Mouse (Mus musculus) forebrain, postnatal 0 days (tissue): ENCODE data around the gene D2hgdh. TPM values are rescaled to one million over a fixed set of nuclear protein-coding genes. Genes with fewer than 3 reads are reported as not detected.

Experiments
- ATAC-seq: fragments of 200-750 bp; cut with Nextera tagmentation; 2 replicates; pipeline ENCODE4 v1.8.0; 2017; ENCODE audit warnings: mild to moderate bottlenecking, moderate library complexity
- DNase-seq: peaks from one replicate; pipeline ENCODE4 v3.0.0-alpha.2; 2015
- H3K27ac ChIP-seq: fragments of 300-500 bp; sonication (generic); 2 replicates; pipeline ENCODE4 v1.5.1; 2014; ENCODE audit warnings: low read depth, mild to moderate bottlenecking, antibody characterized with exemption, low read length, moderate library complexity, mixed read lengths
- H3K27me3 ChIP-seq: fragments of 300-500 bp; sonication (generic); 2 replicates; pipeline ENCODE4 v1.6.1; 2014; ENCODE audit warnings: mild to moderate bottlenecking, low read length, mixed read lengths; ENCODE audit not compliant: insufficient read depth
- H3K36me3 ChIP-seq: fragments of 300-500 bp; sonication (generic); 2 replicates; pipeline ENCODE4 v1.6.1; 2014; ENCODE audit warnings: mild to moderate bottlenecking, moderate library complexity; ENCODE audit not compliant: insufficient read depth
- H3K4me1 ChIP-seq: fragments of 300-500 bp; sonication (generic); 2 replicates; pipeline ENCODE4 v1.6.1; 2014; ENCODE audit warnings: antibody characterized with exemption; ENCODE audit not compliant: insufficient read depth
- H3K4me2 ChIP-seq: fragments of 300-500 bp; sonication (generic); 2 replicates; pipeline ENCODE4 v1.6.1; 2014; ENCODE audit warnings: low read depth, mild to moderate bottlenecking, moderate library complexity
- H3K4me3 ChIP-seq: fragments of 300-500 bp; sonication (generic); 2 replicates; pipeline ENCODE4 v1.5.1; 2014; ENCODE audit warnings: low read depth, low read length, mixed read lengths
- H3K9ac ChIP-seq: fragments of 300-500 bp; sonication (generic); 2 replicates; pipeline ENCODE4 v1.6.1; 2014; ENCODE audit warnings: mild to moderate bottlenecking
- H3K9me3 ChIP-seq: fragments of 300-500 bp; sonication (generic); 2 replicates; pipeline ENCODE4 v1.6.1; 2016; ENCODE audit warnings: low read length
- CTCF ChIP-seq: sonication (generic); IDR thresholded peaks from 2 replicates; pipeline ENCODE4 v1.5.1; 2016; ENCODE audit warnings: antibody characterized with exemption, control low read depth, low read depth
- WGBS: fragments of 180-500 bp; shearing (Covaris S2); extraction: QIAGEN DNeasy Blood & Tissue Kit; methylation state at CpG from one replicate; pipeline ENCODE4 v1.1.7; 2014; 5-methylcytosine and 5-hydroxymethylcytosine counted together
- polyA plus RNA-seq: library from polyadenylated mRNA; unstranded; fragments of >200 nt; fragmentation: Nextera tagmentation; extraction: Ambion mirVana; gene quantifications from 2 replicates; pipeline ENCODE4 v1.2.1, GENCODE M21; 2015
- total RNA-seq: library from RNA; depleted of rRNA; stranded (reverse); fragments of >200 nt; gene quantifications from 2 replicates; pipeline ENCODE4 v1.2.3, GENCODE M21; 2014

The D2hgdh gene
- total and polyA plus RNA-seq, 2 experiments from 2014 or later = 11.2 to 13.4 TPM

DNA sequence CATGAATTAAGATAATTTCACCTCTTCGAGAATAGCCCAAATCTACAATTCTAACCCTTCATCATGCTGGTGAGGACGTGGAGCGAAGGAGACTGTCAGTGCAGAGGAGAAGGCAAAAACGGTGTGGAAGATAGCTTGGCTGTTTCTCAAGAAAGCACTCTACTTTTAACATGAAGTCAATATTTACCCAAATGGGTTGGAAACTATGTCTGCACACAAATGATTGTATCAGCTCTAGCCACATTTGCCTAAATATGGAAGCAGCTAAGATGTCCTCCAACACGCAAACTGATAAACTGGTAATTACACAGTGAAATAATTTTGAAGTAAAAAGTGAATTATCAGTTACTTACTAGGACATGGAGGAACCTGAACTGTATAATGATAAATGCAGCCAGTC, 21.9 kb upstream of the D2hgdh start:
- H3K9me3 ChIP-seq = no peaks in the 10 kb centered on the region
- peaks cover 7% of the 10 kb centered on the region; the same call in 1 of the 2 replicates for H3K4me1 ChIP-seq
- TF ChIP-seq CTCF = no peak
- no peak overlapping the region for H3K4me3 ChIP-seq
- DNase-seq (no peak), ATAC-seq (no peak)
- H3K36me3 ChIP-seq = peaks cover 17% of the 10 kb centered on the region
- no peak overlapping the region for H3K9ac ChIP-seq
- H3K27me3 ChIP-seq = no peaks in the 10 kb centered on the region
- 0 out of 2 replicates have a peak overlapping the region, but pooled peaks have one; percentile 97 for H3K27ac ChIP-seq
- H3K4me2 ChIP-seq = peak overlapping the region; percentile 83; the same call in 1 of the 2 replicates
- WGBS = 88% methylated on average over 5 of the region's 5 CpGs

DNA sequence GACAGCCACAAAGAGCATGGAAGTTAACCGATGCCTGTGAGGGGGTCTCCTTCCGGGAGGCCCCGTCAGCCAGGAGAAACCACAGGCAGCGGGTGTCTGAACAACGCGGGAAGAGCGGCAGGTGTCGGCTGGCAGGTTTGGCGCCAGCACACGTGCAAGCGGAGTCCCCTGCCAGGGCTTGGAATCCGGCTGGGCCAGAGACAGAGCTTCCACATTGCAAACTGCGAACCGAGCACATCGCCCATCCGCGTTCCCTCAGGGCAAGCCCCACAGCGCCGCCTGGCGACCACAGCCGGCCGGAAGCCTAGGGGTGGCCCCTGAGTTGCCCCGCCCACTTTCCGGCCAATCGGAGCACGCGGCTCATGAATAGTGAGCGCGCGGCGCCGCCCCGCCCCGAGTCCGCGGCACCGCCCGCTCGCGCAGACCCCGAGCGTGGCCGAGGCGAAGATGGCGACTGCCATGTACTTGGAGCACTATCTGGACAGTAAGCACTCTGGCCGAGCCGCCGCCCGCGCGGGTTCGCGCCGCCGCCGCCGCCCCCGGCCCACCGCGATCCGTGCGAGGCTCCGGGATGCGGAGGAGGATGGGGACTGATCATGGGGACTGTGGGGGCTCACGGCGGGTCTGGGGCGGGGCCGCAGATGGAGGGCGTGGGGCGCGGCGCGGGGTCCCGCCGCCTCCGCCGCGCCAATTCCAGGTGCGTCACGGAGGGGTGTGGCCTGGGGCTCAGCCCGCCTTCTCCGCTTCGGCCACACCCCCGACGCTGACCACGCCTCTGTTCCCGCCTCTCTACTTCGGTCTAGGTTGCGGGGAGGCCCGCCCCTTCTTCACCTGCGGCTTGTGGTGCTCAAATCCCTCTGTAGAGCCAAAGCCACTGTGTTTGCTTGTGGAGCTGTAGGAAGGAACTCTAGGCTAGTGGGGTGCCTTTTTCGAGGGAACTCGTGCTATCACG, 20.9 kb upstream of the D2hgdh start, which contains the start of gene Ing5:
TSS of gene Ing5 (plus strand) at position 410 of the 952 bp plus-strand sequence.
- under 1% methylated on average over 89 of the region's 94 CpGs for WGBS
- no peaks in the 10 kb centered on the region for H3K9me3 ChIP-seq
- peak within 1 kb of the TSS; percentile 83 for H3K4me2 ChIP-seq
- peaks cover 7% of the 10 kb centered on the region; the same call in 1 of the 2 replicates for H3K4me1 ChIP-seq
- peak; percentile 98 for DNase-seq
- peaks cover 18% of the 10 kb centered on the region for H3K36me3 ChIP-seq
- TF ChIP-seq CTCF = peak; percentile 99
- H3K27ac ChIP-seq = peak within 1 kb of the TSS; percentile 97
- peak within 1 kb of the TSS; percentile 90 for H3K4me3 ChIP-seq
- ATAC-seq = peak; percentile 95
- H3K9ac ChIP-seq = peak within 1 kb of the TSS; percentile 93
- H3K27me3 ChIP-seq = no peaks in the 10 kb centered on the region

DNA sequence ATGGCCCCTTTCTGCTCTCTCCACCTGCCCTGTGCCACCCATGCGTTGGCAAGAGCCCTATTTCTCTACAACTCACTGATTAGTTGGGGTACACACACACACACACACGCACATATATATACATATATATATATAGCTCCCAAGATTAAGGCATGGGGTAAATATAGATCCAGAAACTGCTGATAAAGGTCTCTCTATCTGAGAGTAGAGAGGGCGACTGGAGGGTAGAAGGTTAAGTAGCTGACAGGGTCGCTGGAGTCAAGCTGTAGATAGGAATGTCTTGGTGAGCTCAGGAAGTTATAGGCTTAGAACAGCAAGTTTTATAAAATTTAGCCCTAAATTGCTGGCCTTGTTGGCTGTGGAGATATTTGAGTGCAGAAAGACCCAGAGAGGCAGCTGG, 19.9 kb upstream of the D2hgdh start:
- Histone ChIP-seq H3K36me3 (peaks cover 21% of the 10 kb centered on the region), H3K27ac (no peak overlapping the region), H3K4me2 (peak overlapping the region; percentile 83), H3K9me3 (no peaks in the 10 kb centered on the region), H3K4me1 (peaks cover 7% of the 10 kb centered on the region; the same call in 1 of the 2 replicates), H3K9ac (peak overlapping the region; percentile 93; the same call in 1 of the 2 replicates), H3K27me3 (no peaks in the 10 kb centered on the region), H3K4me3 (peak overlapping the region; percentile 90)
- TF ChIP-seq CTCF = no peak
- no peak for ATAC-seq
- WGBS = 80% methylated on average over 4 of the region's 4 CpGs
- no peak for DNase-seq

DNA sequence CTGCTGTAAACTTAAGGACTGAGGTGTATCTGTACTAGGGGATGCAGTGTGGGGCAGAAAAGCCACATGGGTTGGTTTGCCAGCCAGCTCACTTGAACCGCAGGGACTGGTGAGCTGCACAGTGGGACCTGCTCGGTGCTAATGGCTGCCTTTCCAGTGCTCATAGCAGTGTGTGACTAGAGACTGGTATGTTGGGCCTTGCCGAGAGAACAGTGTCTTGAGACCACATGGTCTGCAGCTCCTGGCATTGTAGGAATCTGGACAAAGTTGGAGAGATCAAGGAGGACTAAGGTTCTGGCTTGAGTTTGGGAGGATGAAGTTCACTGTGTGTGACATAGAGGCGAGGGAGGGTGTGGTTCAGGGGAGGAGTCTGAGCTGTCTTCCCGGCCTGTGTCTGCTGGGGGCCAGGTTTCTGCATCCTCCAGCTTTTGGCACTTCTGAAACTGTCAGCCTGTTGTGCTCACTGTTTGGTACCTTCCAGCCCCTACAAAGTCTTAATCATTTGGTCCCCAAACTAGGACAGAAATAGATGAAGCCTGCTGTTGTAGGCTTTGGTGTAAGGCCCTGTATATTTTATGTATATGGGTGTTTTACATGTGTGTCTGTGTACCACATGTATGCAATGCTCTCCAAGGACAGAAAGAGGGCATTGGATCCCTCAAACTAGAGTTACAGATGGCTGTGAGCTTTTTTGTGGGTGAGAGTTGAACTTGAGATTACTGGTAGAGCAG, 19.3 kb upstream of the D2hgdh start:
- Histone ChIP-seq H3K9me3 (no peaks in the 10 kb centered on the region), H3K27ac (no peak overlapping the region), H3K27me3 (no peaks in the 10 kb centered on the region), H3K4me1 (peaks cover 7% of the 10 kb centered on the region; the same call in 1 of the 2 replicates), H3K4me3 (no peak overlapping the region), H3K4me2 (no peak overlapping the region), H3K9ac (no peak overlapping the region), H3K36me3 (peaks cover 21% of the 10 kb centered on the region)
- DNase-seq = no peak
- no peak for TF ChIP-seq CTCF
- ATAC-seq = no peak
- WGBS = 83% methylated on average over 5 of the region's 5 CpGs

DNA sequence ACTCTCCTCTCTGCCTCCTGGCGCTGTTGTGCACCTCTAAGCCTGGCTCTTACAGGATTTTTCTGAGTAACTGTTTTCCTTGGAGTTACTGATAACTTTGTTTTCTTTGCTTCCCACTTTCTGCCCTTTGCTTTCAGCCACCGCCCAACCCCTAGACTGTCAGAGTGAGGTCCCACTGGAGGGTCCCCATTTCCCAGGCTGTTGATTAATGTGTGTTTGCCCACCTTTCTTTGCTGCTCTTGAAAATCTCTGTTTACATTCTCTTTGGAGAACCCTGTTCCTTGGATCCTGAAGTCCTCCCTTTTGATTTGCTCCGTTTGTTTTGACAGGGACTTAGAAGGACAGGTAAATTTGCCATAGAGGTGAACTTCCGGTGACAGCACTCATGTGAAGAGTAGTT, 15.8 kb upstream of the D2hgdh start:
- DNase-seq = no peak
- Histone ChIP-seq H3K4me2 (no peak overlapping the region), H3K27me3 (no peaks in the 10 kb centered on the region), H3K9me3 (no peaks in the 10 kb centered on the region), H3K9ac (no peak overlapping the region), H3K36me3 (peaks cover 46% of the 10 kb centered on the region), H3K4me1 (peaks cover 4% of the 10 kb centered on the region; the same call in 1 of the 2 replicates), H3K4me3 (no peak overlapping the region), H3K27ac (no peak overlapping the region)
- TF ChIP-seq CTCF = no peak
- ATAC-seq = no peak
- 95% methylated on average over 4 of the region's 4 CpGs for WGBS

DNA sequence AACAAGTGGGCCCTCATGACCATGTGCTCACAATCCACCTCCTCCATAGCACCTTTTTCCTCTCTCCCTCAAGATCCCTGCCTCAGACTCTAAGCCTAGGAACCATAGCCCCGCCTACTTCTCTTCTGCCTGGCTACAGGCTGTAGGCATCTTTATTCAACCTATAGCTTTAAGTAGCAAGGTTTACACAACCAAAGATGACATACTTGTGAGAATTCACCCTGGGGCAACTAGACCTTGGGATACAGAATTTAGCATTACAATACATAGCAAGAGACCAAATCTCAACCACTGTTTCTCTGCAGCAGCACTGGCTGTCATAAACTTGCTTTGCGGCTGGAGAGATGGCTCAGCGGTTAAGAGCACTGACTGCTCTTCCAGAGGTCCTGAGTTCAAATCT, 14.7 kb upstream of the D2hgdh start:
- ATAC-seq (no peak), DNase-seq (no peak)
- Histone ChIP-seq H3K9me3 (no peaks in the 10 kb centered on the region), H3K4me2 (no peak overlapping the region), H3K4me1 (no peaks in the 10 kb centered on the region), H3K27ac (no peak overlapping the region), H3K9ac (no peak overlapping the region), H3K27me3 (no peaks in the 10 kb centered on the region), H3K36me3 (peaks cover 57% of the 10 kb centered on the region), H3K4me3 (no peak overlapping the region)
- WGBS = 94% methylated on average over 3 of the region's 3 CpGs
- TF ChIP-seq CTCF = no peak
